Mouse (Mus musculus) embryonic stem cell, embryonic (primary cell): ENCODE measurements around the gene Vmn1r230.

Source experiments
- CTCF ChIA-PET, 4 experiments: fragments of 300-600 bp in 2 of 4; fragments of 350-600 bp in 2 of 4; sonication (Branson Sonifier 250); formaldehyde crosslinking; loops; one replicate each; lab custom pipeline; 2022; ENCODE audit warnings: inconsistent platforms in 2 of 4; lab: Charles Lee
- POLR2A ChIA-PET, 4 experiments: fragments of 300-600 bp in 2 of 4; fragments of 350-600 bp in 2 of 4; sonication (Branson Sonifier 250); formaldehyde crosslinking; loops; one replicate each; lab custom pipeline; 2022; ENCODE audit warnings: antibody characterized with exemption in 4 of 4, inconsistent platforms in 1 of 4; lab: Charles Lee

The Vmn1r230 gene

DNA sequence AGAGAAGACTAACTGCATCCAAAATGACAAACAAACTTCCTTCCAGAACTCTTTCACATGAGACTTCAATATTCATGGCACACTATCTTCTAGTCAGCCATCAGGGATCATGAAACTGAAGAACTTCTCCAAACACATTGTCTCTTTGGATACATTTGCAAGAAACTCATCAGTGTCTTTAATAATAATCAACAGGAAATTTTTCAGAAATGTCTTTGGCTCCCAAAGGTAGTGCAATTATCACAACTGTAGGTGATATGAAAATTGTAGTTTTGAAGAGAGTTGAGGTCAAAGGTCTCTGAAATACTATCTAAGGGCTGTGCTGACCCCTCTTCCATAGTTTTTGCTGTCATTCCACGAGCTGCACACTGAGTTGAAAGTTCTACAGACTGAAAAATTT lies at the start of gene Vmn1r230:
Vmn1r230 (plus strand) TSS at position 301 of the 400 bp plus-strand sequence.
- CTCF ChIA-PET: no interaction called here

DNA sequence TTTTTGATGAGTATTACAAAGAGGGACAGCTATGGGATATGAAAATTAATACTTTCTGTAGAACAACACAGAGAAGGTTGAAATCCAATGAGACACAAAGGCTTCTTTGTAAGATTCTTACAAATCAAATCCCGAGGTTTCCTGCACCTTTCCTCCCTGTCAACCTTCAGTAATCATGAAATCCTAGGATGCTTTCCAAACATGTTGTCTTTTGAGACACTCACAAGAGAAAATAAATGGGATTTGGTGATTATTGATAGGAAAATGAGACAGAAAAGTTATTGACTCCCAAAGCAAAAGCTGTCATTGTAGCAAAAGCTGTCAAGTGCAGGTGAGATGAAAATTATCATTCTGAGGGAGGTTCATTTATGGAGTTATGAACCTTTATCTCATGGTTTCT lies 29.0 kb upstream of the Vmn1r230 start, which contains the start of gene Vmn1r229:
Vmn1r229 (plus strand) TSS at position 301 of the 400 bp plus-strand sequence.
- ChIA-PET CTCF (no interaction called here), POLR2A (no interaction called here)

More for the DNA sequence above, at the start of gene Vmn1r230:
- POLR2A ChIA-PET: no interaction called here
